Comparison of ENCODE assay signal across 26 mouse cellular contexts in genomic region chr8:85604201-85604600, GRCm38 (mm10). TPM values are rescaled to one million over a fixed set of nuclear protein-coding genes. Genes with fewer than 3 reads are reported as not detected.
A peak's percentile ranks its signal among the peaks of the same experiment; 100 is the strongest.
DNase-seq lines count a peak whose midpoint lies in the region; ATAC-seq and TF ChIP-seq lines count a peak whose summit lies in the region.
"Had no signal": no experiment of that assay in that cellular context is flagged by ENCODE, and none has a peak within 500 bp of the region (broad histone marks: within the 10 kb centered on the region; RNA-seq: fewer than 3 reads in every experiment).

No protein-coding gene starts in this region.

- no peak overlapping the region for H3K4me2 ChIP-seq in intestine, embryonic 14.5 days (ENCODE audit: low read length)
- H3K4me2 ChIP-seq in intestine, embryonic 15.5 days (replicated peaks) = no peak overlapping the region
- no peak overlapping the region for H3K4me2 ChIP-seq in liver, embryonic 14.5 days (ENCODE audit: low read depth)
- H3K4me2 ChIP-seq: embryonic facial prominence, embryonic 13.5 days; forebrain, embryonic 12.5 days; forebrain, embryonic 15.5 days; heart, embryonic 11.5 days; hindbrain, embryonic 14.5 days had no signal

- H3K9me3 ChIP-seq in intestine, embryonic 14.5 days (ENCODE audit: control insufficient read depth, low read length) = no peaks in the 10 kb centered on the region
- H3K9me3 ChIP-seq in intestine, embryonic 15.5 days = no peaks in the 10 kb centered on the region
- H3K9me3 ChIP-seq in liver, embryonic 14.5 days (ENCODE audit: control insufficient read depth, low read length) = no peaks in the 10 kb centered on the region
- H3K9me3 ChIP-seq in midbrain, embryonic 10.5 days (replicated peaks) = no peaks in the 10 kb centered on the region
- H3K9me3 ChIP-seq: embryonic facial prominence, embryonic 10.5 days; embryonic facial prominence, embryonic 13.5 days; forebrain, embryonic 12.5 days; forebrain, embryonic 15.5 days had no signal

- peak; percentile 5 for DNase-seq in adrenal gland, adult 8-10 months
- DNase-seq in adrenal gland, postnatal 10 days = no peak
- DNase-seq in intestine, embryonic 14.5 days (ENCODE audit: low spot score) = peak; percentile 13
- DNase-seq in liver, embryonic 14.5 days (ENCODE audit: low read depth in 3 of 3, low spot score in 3 of 3) = peak in 2 of 3 experiments; percentile 16 to 18
- no peak for DNase-seq in liver
- no peak for DNase-seq in midbrain, embryonic 10.5 days (ENCODE audit: low spot score)
- DNase-seq: adrenal gland, postnatal 14 days; cerebellum, adult 11-12 months; cerebellum, adult 8-10 months; cerebellum, postnatal 10 days; cerebellum, postnatal 36 days; embryo, embryonic 11 days; gastrocnemius, postnatal 25 days; heart, adult 2 months; heart, postnatal 4 days had no signal

- H3K4me1 ChIP-seq in intestine, embryonic 14.5 days (replicated peaks; ENCODE audit: control insufficient read depth, insufficient read depth, low read length) = no peaks in the 10 kb centered on the region
- no peaks in the 10 kb centered on the region for H3K4me1 ChIP-seq in intestine, embryonic 15.5 days (replicated peaks)
- H3K4me1 ChIP-seq in liver, embryonic 14.5 days (replicated peaks; ENCODE audit: control insufficient read depth in 2 of 2, insufficient read depth in 2 of 2, low read length in 1 of 2) = no peaks in the 10 kb centered on the region; a peak in 1 of 4 replicates
- no peaks in the 10 kb centered on the region for H3K4me1 ChIP-seq in midbrain, embryonic 10.5 days
- H3K4me1 ChIP-seq: embryonic facial prominence, embryonic 10.5 days; embryonic facial prominence, embryonic 13.5 days; forebrain, embryonic 12.5 days; forebrain, embryonic 15.5 days had no signal

- TF ChIP-seq CTCF in liver, embryonic 14.5 days (IDR thresholded peaks at IDR 0.05; ENCODE audit: low read depth) = no peak

- WGBS in intestine, embryonic 14.5 days = 78% methylated on average over 4 of the region's 4 CpGs
- WGBS in intestine, embryonic 15.5 days = 76% methylated on average over 4 of the region's 4 CpGs
- WGBS in liver, embryonic 14.5 days (ENCODE audit: insufficient replicate concordance) = 45% methylated on average over 4 of the region's 4 CpGs
- 89% methylated on average over 4 of the region's 4 CpGs for WGBS in midbrain, embryonic 10.5 days

- H3K27ac ChIP-seq in intestine, embryonic 14.5 days (ENCODE audit: low read depth) = no peak overlapping the region
- no peak overlapping the region for H3K27ac ChIP-seq in intestine, embryonic 15.5 days
- H3K27ac ChIP-seq in liver, embryonic 14.5 days = no peak overlapping the region
- H3K27ac ChIP-seq in midbrain, embryonic 10.5 days (replicated peaks) = no peak overlapping the region
- H3K27ac ChIP-seq: embryonic facial prominence, embryonic 10.5 days; embryonic facial prominence, embryonic 13.5 days; forebrain, embryonic 12.5 days; forebrain, embryonic 15.5 days; heart, adult 2 months; hindbrain, embryonic 14.5 days; hindbrain, postnatal 0 days had no signal

- TF ChIP-seq EP300 in liver, embryonic 14.5 days (IDR thresholded peaks at IDR 0.05; ENCODE audit: low read depth) = no peak

- H3K27me3 ChIP-seq in intestine, embryonic 14.5 days (replicated peaks; ENCODE audit: control insufficient read depth, insufficient read depth, low read length) = no peaks in the 10 kb centered on the region
- H3K27me3 ChIP-seq in intestine, embryonic 15.5 days (replicated peaks) = no peaks in the 10 kb centered on the region
- H3K27me3 ChIP-seq in liver, embryonic 14.5 days (ENCODE audit: control insufficient read depth, insufficient read depth, low read length) = no peaks in the 10 kb centered on the region
- no peaks in the 10 kb centered on the region for H3K27me3 ChIP-seq in midbrain, embryonic 10.5 days (ENCODE audit: low read depth, poor library complexity, severe bottlenecking)
- H3K27me3 ChIP-seq: embryonic facial prominence, embryonic 13.5 days; forebrain, embryonic 12.5 days; forebrain, embryonic 15.5 days had no signal

- H3K9ac ChIP-seq in intestine, embryonic 14.5 days (ENCODE audit: low read length) = no peak overlapping the region
- H3K9ac ChIP-seq in intestine, embryonic 15.5 days = no peak overlapping the region
- no peak overlapping the region for H3K9ac ChIP-seq in liver, embryonic 14.5 days (replicated peaks)
- H3K9ac ChIP-seq: embryonic facial prominence, embryonic 13.5 days; forebrain, embryonic 12.5 days; forebrain, embryonic 15.5 days; hindbrain, embryonic 14.5 days had no signal

- H3K36me3 ChIP-seq in intestine, embryonic 14.5 days (ENCODE audit: control insufficient read depth, insufficient read depth, low read length) = no peaks in the 10 kb centered on the region
- H3K36me3 ChIP-seq in intestine, embryonic 15.5 days = no peaks in the 10 kb centered on the region
- no peaks in the 10 kb centered on the region for H3K36me3 ChIP-seq in liver, embryonic 14.5 days (replicated peaks; ENCODE audit: control insufficient read depth, insufficient read depth, low read depth)
- H3K36me3 ChIP-seq in midbrain, embryonic 10.5 days = no peaks in the 10 kb centered on the region
- H3K36me3 ChIP-seq: embryonic facial prominence, embryonic 10.5 days; embryonic facial prominence, embryonic 13.5 days; forebrain, embryonic 12.5 days; forebrain, embryonic 15.5 days had no signal

- ATAC-seq in intestine, embryonic 14.5 days (replicated peaks; ENCODE audit: low FRiP score, low TSS enrichment, low read depth) = no peak
- no peak for ATAC-seq in intestine, embryonic 15.5 days
- ATAC-seq in liver, embryonic 14.5 days (ENCODE audit: insufficient read depth) = peak; percentile 33; the same call in 1 of the 2 replicates
- ATAC-seq: CD4-positive, CD25-positive, alpha-beta regulatory T cell, adult 4 months; forebrain, embryonic 15.5 days; hindbrain, postnatal 0 days; inflammation-experienced regulatory T-cells, adult 6 months had no signal

- no peak overlapping the region for H3K4me3 ChIP-seq in intestine, embryonic 14.5 days (ENCODE audit: low read depth, low read length)
- no peak overlapping the region for H3K4me3 ChIP-seq in intestine, embryonic 15.5 days (replicated peaks)
- no peak overlapping the region for H3K4me3 ChIP-seq in liver, embryonic 14.5 days (ENCODE audit: insufficient read depth in 1 of 2, low read depth in 2 of 2, low read length in 2 of 2)
- H3K4me3 ChIP-seq in midbrain, embryonic 10.5 days = no peak overlapping the region
- H3K4me3 ChIP-seq: embryonic facial prominence, embryonic 10.5 days; embryonic facial prominence, embryonic 13.5 days; erythroblast, embryonic 14.5 days; forebrain, embryonic 12.5 days; forebrain, embryonic 15.5 days; heart, adult 2 months had no signal

RNA-seq across cellular contexts. Expression of gene Dnaja2, which starts 49.1 kb away (rescaled TPM):
- total RNA-seq in adrenal gland, adult 8-10 months (2022) = 100 to 1,000 TPM; 180 to 205 (median 187) TPM
- 100 to 1,000 TPM; 146 to 159 TPM for total RNA-seq in adrenal gland, postnatal 10 days (2021)
- 153 and 154 TPM in 2 replicates for polyA plus RNA-seq in intestine, embryonic 14.5 days (2014; fragmentation: Nextera tagmentation; extraction: Ambion mirVana)
- polyA plus RNA-seq in intestine, embryonic 15.5 days (2015; fragmentation: Nextera tagmentation; extraction: Ambion mirVana) = 144 and 158 TPM in 2 replicates
- 12.6 and 26.9 TPM in 2 replicates for polyA plus RNA-seq in liver, embryonic 14.5 days (2012; rRNA removed)
- 73.3 and 76.2 TPM in 2 replicates for polyA plus RNA-seq in liver, embryonic 14.5 days (2014; fragmentation: Nextera tagmentation; extraction: Ambion mirVana)
- polyA plus RNA-seq in midbrain, embryonic 10.5 days (2016; fragmentation: Nextera tagmentation; extraction: Ambion mirVana) = 187 and 195 TPM in 2 replicates

Comparison
In these comparisons a context has a peak if more than half of its experiments do, and no peak if none do; other contexts are left out.
1. DNase-seq: peak in adrenal gland, adult 8-10 months (single experiment), intestine, embryonic 14.5 days (single experiment) and liver, embryonic 14.5 days (2 of 3); none in adrenal gland, postnatal 10 days (single experiment), liver (single experiment) and midbrain, embryonic 10.5 days (single experiment).